Mouse (Mus musculus) frontal cortex, adult 2 months (tissue): ENCODE measurements around the gene Gck. TPM values are rescaled to one million over a fixed set of nuclear protein-coding genes. Genes with fewer than 3 reads are reported as not detected.
A peak's percentile ranks its signal among the peaks of the same experiment; 100 is the strongest.
"Not testable (repeated sequence)": the region's sequence is repeated elsewhere in the genome, so short reads cannot be mapped to it uniquely, and the experiment has no call there.

Experiments used
- DNase-seq, 2 experiments: peaks; one replicate each; pipeline ENCODE4 v3.0.0; 2022; ENCODE audit warnings: low spot score in 1 of 2; ENCODE audit errors: extremely low spot score in 1 of 2
- polyA plus RNA-seq: library from polyadenylated mRNA; depleted of rRNA; stranded (reverse); fragments of >200 nt; gene quantifications from 2 replicates; pipeline ENCODE4 v1.2.3, GENCODE M21; 2012

The Gck gene
- polyA plus RNA-seq, 1 experiment: 1.1 TPM

DNA sequence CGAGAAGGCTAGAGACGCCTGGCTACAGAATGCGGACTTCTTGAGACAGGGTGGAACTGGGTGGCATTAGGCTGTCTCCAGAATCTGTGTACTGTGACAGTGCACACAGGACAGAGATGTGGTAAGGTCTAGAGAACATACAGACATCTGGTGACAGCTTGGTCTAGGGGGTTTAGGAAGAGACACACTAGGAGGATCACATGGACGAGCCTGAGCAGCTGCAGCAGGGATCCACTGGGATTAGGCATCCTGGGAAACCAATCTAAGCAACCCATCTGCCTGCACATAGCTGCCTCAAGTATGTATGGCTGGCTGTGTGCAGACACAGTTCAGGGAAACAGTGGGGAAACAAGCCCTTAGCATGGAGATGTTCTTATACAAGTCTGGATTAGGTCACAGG is 35.9 kb downstream of the Gck start:
- no peak for DNase-seq

DNA sequence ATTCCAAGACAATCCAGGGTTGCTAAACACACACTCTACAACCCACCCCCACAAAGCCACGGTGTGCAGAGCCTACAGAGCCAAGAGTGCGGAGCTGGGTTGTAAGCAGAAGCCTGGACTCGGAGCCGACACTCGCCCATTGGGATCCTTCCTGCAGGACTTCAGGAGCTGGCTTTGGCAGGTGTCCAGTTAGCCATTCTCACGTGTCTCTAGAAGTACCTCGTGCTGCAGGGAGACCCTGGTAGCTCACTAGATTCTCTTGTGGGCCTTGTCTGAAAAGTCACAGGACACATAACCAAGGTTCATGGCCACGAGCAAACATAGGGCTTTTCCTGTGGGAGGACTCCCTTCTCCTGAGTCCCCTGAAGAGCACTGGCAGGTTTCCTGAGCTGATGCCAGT is 36.6 kb downstream of the Gck start:
- DNase-seq: no peak

GRCm38 (mm10) chr11:5912635-5913034 is 37.2 kb downstream of the Gck start:
- DNase-seq: peak in 1 of 2 experiments; percentile 84

GRCm38 (mm10) chr11:5908642-5909041 is 41.2 kb downstream of the Gck start:
- DNase-seq: no peak

DNA sequence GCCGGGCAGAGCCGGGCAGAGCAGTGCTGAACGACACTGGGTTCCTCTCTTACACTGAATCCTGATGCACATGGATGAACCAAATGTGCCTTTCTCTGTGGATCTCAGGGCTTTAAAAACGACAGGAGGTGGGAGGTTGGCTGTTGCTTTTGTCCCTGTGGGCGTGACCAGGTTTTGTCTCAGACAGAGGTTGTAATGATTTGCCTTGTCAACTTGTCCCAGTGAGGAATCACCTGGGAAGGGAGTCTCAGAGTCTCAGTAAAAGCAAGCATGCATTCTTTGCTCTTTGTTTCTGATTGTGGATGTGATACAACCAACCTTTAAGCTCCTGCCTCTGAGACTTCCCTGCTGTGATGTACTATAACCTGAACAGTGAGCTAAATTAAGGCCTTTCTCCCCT is 42.8 kb downstream of the Gck start:
- DNase-seq: no peak

- DNase-seq: no peak
Measured at GRCm38 (mm10) chr11:5905778-5906518, 43.9 kb downstream of the Gck start.

GRCm38 (mm10) chr11:5904871-5905270 is 45.0 kb downstream of the Gck start:
- DNase-seq: no peak

GRCm38 (mm10) chr11:5904357-5904756 is 45.5 kb downstream of the Gck start:
- no peak for DNase-seq

DNA sequence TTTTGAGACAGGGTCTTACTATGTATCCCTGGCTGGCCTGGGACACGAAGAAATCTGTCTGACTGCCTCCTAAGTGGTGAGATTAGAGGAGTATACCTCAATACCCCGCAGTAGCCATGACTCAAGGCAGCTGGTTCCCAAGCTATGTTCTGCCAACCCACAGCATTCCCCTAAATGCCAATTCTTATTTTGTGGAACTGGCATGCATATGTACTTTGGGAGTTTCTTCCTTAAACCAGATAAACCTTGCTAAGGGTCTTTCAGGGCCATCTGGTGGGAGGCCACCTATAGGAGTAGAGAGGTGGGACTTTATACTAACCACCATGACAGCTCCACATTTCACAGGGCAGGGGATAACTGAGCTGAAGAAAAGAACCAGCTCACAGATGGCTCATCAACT is 46.0 kb downstream of the Gck start:
- no peak for DNase-seq

DNA sequence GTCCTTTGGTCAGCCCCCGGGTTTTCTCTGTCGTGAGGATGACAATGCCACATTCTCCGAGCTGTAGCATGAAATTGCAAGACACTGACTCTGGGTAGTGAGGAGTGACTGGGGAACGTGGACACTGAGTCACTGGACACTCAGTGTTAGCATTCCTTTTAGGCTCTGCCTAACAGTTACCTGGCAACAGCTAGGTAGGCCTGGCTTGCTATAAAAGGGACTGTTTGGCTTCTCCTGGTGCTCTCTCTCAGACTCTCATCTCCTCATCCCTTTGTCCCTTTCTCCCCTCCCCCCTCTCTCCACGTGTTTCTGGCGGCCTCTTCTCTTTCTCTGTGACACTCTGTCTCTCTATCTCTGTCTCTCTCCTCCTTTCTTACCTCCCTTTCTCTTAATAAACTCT is 47.5 kb downstream of the Gck start:
- DNase-seq: no peak

GRCm38 (mm10) chr11:5901950-5902349 is 47.9 kb downstream of the Gck start:
- peak in 1 of 2 experiments; percentile 72 for DNase-seq

GRCm38 (mm10) chr11:5901320-5901719 is 48.6 kb downstream of the Gck start:
- DNase-seq: no peak

DNA sequence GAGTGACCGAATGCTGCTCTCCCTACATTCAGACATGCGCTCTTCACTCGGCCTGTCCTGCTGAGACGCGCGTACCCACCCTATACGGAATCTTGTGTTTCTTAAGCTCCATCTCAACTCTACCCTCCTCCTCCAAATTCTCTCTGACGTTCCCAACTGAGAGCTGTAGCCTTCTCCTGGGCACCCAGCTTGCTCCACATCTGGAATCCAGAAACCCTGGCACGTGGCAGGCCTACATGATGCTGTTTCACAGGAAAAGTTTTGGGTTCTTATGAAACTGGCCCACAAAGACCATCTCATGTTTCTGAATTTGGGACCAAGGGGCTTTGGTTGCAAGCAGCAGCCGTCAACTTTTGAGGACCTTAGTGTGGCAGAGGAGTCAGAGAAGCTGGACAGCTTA is 50.6 kb downstream of the Gck start:
- no peak for DNase-seq

DNA sequence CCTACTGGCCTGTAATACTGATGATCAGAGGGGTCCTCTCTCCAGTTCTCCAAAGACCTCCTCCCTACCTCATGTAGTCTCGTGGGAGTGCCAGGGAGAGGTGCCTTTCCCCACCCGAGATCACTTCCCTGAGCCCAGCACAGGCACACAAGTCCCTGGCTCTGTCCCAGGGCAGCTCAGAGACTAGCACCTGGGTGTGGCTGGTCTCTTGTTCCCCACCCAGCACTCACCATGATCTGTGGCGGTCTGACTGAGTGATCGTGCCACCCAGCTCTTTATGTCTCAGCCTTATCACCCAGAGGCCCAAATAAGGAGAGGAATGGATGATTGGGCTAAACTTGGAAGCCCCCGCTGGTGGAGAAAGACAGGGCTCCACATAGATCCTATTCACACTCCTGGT is 51.4 kb downstream of the Gck start, which contains the start of gene Myl7:
Gene Myl7, minus strand, starts transcription at position 252 of the 400 bp plus-strand sequence.
- no peak for DNase-seq

DNA sequence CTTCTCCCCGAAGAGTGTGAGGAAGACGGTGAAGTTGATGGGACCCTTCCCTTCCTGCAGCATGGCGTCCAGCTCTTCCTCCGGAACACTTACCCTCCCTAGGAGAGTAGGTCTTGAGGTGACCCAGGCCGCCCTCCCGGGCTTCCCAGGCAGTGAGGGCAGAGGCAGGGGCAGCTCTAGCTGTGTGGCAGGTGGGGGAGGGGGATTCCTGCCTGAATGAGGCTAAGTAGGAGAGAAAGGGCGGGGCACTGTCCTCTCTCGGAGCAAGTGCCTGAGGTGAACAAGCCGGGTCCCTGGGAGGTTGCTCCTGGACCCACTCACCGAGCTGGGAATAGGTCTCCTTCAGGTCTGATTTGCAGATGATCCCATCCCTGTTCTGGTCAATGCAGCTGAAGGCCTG is 52.0 kb downstream of the Gck start:
- no peak for DNase-seq

DNA sequence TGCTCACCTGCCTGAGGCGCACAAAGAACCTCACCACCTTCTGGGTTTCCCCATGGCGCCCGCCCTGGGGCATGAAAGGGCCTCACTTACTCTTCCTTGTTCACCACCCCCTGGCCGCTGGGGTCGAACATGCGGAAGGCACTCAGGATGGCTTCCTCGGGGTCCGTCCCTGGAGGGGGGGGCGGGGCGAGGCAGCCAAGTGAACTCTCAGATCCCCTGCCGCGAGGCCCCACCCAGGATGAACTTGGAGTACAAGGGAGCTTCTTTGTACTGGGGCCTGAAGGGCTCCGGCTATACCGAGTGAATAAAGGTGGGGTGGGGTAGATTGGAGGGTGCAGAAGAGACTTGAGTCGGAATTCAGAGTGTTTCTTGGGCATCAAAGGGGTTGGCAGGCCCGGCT is 52.7 kb downstream of the Gck start:
- DNase-seq: no peak

DNA sequence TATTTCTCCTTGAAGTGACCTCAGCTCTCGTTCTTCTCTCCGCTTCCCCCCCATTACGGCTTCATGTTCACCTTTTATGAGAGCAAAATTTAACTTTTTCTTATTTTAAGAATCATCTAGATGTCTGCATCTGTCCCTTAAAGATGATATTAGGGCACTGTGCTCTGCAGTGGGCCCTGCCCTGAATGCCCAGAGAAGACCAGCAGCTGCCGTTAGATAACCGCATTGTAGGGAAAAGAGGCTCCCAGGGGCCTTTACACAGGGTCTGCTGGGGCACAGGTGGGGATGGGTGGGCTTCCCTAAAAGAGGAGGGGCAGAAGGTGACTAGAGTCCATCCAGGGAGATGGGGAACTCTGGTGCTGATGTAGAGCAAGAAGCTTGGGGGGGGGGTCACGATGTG is 56.1 kb downstream of the Gck start:
- DNase-seq: no peak

DNA sequence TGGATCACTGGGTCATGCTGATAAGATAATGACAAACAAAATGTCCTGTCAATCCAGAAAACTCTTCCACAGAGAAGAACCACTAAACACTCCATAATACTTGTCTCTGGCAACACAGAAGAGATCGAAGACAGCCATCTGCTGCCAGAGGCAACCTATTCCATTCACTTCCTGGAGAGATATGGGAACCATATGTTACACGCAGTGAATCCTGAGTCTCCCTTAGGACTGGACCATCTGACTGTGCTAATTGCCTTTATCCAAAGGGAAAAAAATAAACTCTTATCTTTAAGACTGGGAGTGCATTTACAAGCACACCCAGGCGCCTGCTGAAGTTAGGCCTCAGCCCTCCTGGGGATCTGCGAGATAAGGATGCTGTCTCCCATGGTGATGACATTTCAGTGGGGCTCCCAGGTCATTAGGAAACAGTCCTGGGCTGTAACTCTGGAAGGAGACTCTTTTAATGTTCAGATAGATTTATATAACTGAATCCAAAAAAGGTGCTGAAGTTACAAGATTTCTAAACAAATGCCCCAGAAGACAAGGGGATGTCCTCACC is 57.0 kb downstream of the Gck start:
- no peak for DNase-seq

- DNase-seq: no peak
Measured at GRCm38 (mm10) chr11:5892151-5892591, 57.7 kb downstream of the Gck start.

- not testable (repeated sequence) for DNase-seq
Measured at GRCm38 (mm10) chr11:5888563-5888962, 61.3 kb downstream of the Gck start.

DNA sequence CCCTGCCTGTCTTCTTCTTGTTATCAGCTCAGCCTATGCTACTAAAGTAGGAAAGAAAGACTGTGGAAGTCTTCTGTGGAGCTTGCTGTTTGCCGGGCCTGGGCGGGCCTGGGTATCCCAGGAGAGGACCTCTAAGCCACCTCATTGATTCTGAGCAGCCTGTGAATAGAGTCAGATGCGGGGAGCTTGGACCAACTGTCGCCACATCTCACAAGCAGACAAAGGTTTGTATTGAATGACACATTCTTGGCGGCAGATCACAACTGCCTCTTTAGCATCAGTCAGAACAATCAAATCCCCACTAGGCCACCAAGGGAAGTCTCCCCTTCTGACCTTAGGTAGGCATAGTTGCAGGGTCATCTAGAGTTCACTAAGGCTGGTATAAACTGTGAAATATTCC is 62.6 kb downstream of the Gck start:
- DNase-seq: no peak

- peak in 1 of 2 experiments; percentile 80 for DNase-seq
Measured at GRCm38 (mm10) chr11:5886187-5886586, 63.7 kb downstream of the Gck start.
